Mouse (Mus musculus): Measurements from ENCODE around the gene Col18a1. TPM values are rescaled to one million over a fixed set of nuclear protein-coding genes. Genes with fewer than 3 reads are reported as not detected.

Col18a1 gene
- polyA plus RNA-seq, 1 experiment from 2014 or later, result 51.2 TPM

GRCm38 (mm10) chr10:77024231-77024630 lies 142.1 kb downstream of the Col18a1 start:
- no peak overlapping the region for H3K4me3 ChIP-seq (replicated peaks; ENCODE audit: low read length)
- WGBS, result 86% methylated on average over 5 of the region's 5 CpGs
- H3K36me3 ChIP-seq (replicated peaks; ENCODE audit: control insufficient read depth, insufficient read depth), result no peaks in the 10 kb centered on the region
- H3K27ac ChIP-seq, result no peak overlapping the region
- H3K4me2 ChIP-seq (replicated peaks), result no peak overlapping the region
- no peaks in the 10 kb centered on the region for H3K27me3 ChIP-seq (ENCODE audit: control insufficient read depth, insufficient read depth, low read length)
- DNase-seq (ENCODE audit: low spot score) (no peak), ATAC-seq (ENCODE audit: low FRiP score) (no peak)
- no peaks in the 10 kb centered on the region for H3K4me1 ChIP-seq (replicated peaks; ENCODE audit: control insufficient read depth, insufficient read depth, low read length)
- H3K9ac ChIP-seq, result no peak overlapping the region
- H3K9me3 ChIP-seq (ENCODE audit: control insufficient read depth, low read length), result no peaks in the 10 kb centered on the region

GRCm38 (mm10) chr10:77022301-77023130 lies 143.8 kb downstream of the Col18a1 start:
- no peak overlapping the region for H3K27ac ChIP-seq
- no peaks in the 10 kb centered on the region for H3K9me3 ChIP-seq (ENCODE audit: control insufficient read depth, low read length)
- H3K27me3 ChIP-seq (ENCODE audit: control insufficient read depth, insufficient read depth, low read length), result no peaks in the 10 kb centered on the region
- DNase-seq (ENCODE audit: low spot score) (no peak), ATAC-seq (ENCODE audit: low FRiP score) (no peak)
- H3K9ac ChIP-seq, result no peak overlapping the region
- WGBS, result 88% methylated on average over 13 of the region's 13 CpGs
- no peak overlapping the region for H3K4me2 ChIP-seq (replicated peaks)
- H3K36me3 ChIP-seq (replicated peaks; ENCODE audit: control insufficient read depth, insufficient read depth), result no peaks in the 10 kb centered on the region
- no peaks in the 10 kb centered on the region for H3K4me1 ChIP-seq (replicated peaks; ENCODE audit: control insufficient read depth, insufficient read depth, low read length)
- no peak overlapping the region for H3K4me3 ChIP-seq (replicated peaks; ENCODE audit: low read length)

GRCm38 (mm10) chr10:77021399-77022052 lies 144.8 kb downstream of the Col18a1 start:
- ATAC-seq (ENCODE audit: low FRiP score) (peak; percentile 61; the same call in 1 of the 2 replicates), DNase-seq (ENCODE audit: low spot score) (peak; percentile 84)
- 41% methylated on average over 17 of the region's 17 CpGs for WGBS
- no peak overlapping the region for H3K27ac ChIP-seq
- no peaks in the 10 kb centered on the region for H3K4me1 ChIP-seq (replicated peaks; ENCODE audit: control insufficient read depth, insufficient read depth, low read length)
- H3K4me3 ChIP-seq (replicated peaks; ENCODE audit: low read length), result no peak overlapping the region
- H3K9ac ChIP-seq, result 0 out of 2 replicates have a peak overlapping the region, but pooled peaks have one; percentile 3
- peak overlapping the region; percentile 38 for H3K4me2 ChIP-seq (replicated peaks)
- no peaks in the 10 kb centered on the region for H3K9me3 ChIP-seq (ENCODE audit: control insufficient read depth, low read length)
- no peaks in the 10 kb centered on the region for H3K27me3 ChIP-seq (ENCODE audit: control insufficient read depth, insufficient read depth, low read length)
- H3K36me3 ChIP-seq (replicated peaks; ENCODE audit: control insufficient read depth, insufficient read depth), result no peaks in the 10 kb centered on the region

- Histone ChIP-seq H3K4me1 (replicated peaks; ENCODE audit: control insufficient read depth, insufficient read depth, low read length) (no peaks in the 10 kb centered on the region), H3K27ac (no peak overlapping the region), H3K4me3 (replicated peaks; ENCODE audit: low read length) (no peak overlapping the region), H3K9me3 (ENCODE audit: control insufficient read depth, low read length) (no peaks in the 10 kb centered on the region), H3K4me2 (replicated peaks) (no peak overlapping the region), H3K27me3 (ENCODE audit: control insufficient read depth, insufficient read depth, low read length) (no peaks in the 10 kb centered on the region), H3K36me3 (replicated peaks; ENCODE audit: control insufficient read depth, insufficient read depth) (no peaks in the 10 kb centered on the region), H3K9ac (no peak overlapping the region)
- WGBS, result 78% methylated on average over 9 of the region's 9 CpGs
- ATAC-seq (ENCODE audit: low FRiP score) (no peak), DNase-seq (ENCODE audit: low spot score) (no peak)
Measured at GRCm38 (mm10) chr10:77017662-77018061, 148.7 kb downstream of the Col18a1 start.

GRCm38 (mm10) chr10:77017061-77017460 lies 149.3 kb downstream of the Col18a1 start:
- no peak overlapping the region for H3K27ac ChIP-seq
- H3K4me3 ChIP-seq (replicated peaks; ENCODE audit: low read length), result no peak overlapping the region
- no peaks in the 10 kb centered on the region for H3K9me3 ChIP-seq (ENCODE audit: control insufficient read depth, low read length)
- no peak for DNase-seq (ENCODE audit: low spot score)
- WGBS, result 71% methylated on average over 2 of the region's 2 CpGs
- no peaks in the 10 kb centered on the region for H3K36me3 ChIP-seq (replicated peaks; ENCODE audit: control insufficient read depth, insufficient read depth)
- no peaks in the 10 kb centered on the region for H3K27me3 ChIP-seq (ENCODE audit: control insufficient read depth, insufficient read depth, low read length)
- H3K4me2 ChIP-seq (replicated peaks), result no peak overlapping the region
- no peak overlapping the region for H3K9ac ChIP-seq
- ATAC-seq (ENCODE audit: low FRiP score), result no peak
- H3K4me1 ChIP-seq (replicated peaks; ENCODE audit: control insufficient read depth, insufficient read depth, low read length), result no peaks in the 10 kb centered on the region

GRCm38 (mm10) chr10:77016499-77016898 lies 149.8 kb downstream of the Col18a1 start:
- Histone ChIP-seq H3K9ac (no peak overlapping the region), H3K9me3 (ENCODE audit: control insufficient read depth, low read length) (no peaks in the 10 kb centered on the region), H3K4me2 (replicated peaks) (no peak overlapping the region), H3K36me3 (replicated peaks; ENCODE audit: control insufficient read depth, insufficient read depth) (no peaks in the 10 kb centered on the region), H3K4me3 (replicated peaks; ENCODE audit: low read length) (no peak overlapping the region), H3K27me3 (ENCODE audit: control insufficient read depth, insufficient read depth, low read length) (no peaks in the 10 kb centered on the region), H3K27ac (no peak overlapping the region), H3K4me1 (replicated peaks; ENCODE audit: control insufficient read depth, insufficient read depth, low read length) (no peaks in the 10 kb centered on the region)
- ATAC-seq (ENCODE audit: low FRiP score) (no peak), DNase-seq (ENCODE audit: low spot score) (no peak)
- WGBS, result 26% methylated on average over 8 of the region's 8 CpGs

- Histone ChIP-seq H3K36me3 (replicated peaks; ENCODE audit: control insufficient read depth, insufficient read depth) (no peaks in the 10 kb centered on the region), H3K9ac (no peak overlapping the region), H3K4me1 (replicated peaks; ENCODE audit: control insufficient read depth, insufficient read depth, low read length) (no peaks in the 10 kb centered on the region), H3K27me3 (ENCODE audit: control insufficient read depth, insufficient read depth, low read length) (no peaks in the 10 kb centered on the region), H3K4me2 (replicated peaks) (no peak overlapping the region), H3K4me3 (replicated peaks; ENCODE audit: low read length) (no peak overlapping the region), H3K9me3 (ENCODE audit: control insufficient read depth, low read length) (no peaks in the 10 kb centered on the region), H3K27ac (no peak overlapping the region)
- DNase-seq (ENCODE audit: low spot score), result no peak
- ATAC-seq (ENCODE audit: low FRiP score), result no peak
- 87% methylated on average over 7 of the region's 7 CpGs for WGBS
Measured at GRCm38 (mm10) chr10:77016080-77016479, 150.3 kb downstream of the Col18a1 start.

- Histone ChIP-seq H3K36me3 (replicated peaks; ENCODE audit: control insufficient read depth, insufficient read depth) (no peaks in the 10 kb centered on the region), H3K27ac (no peak overlapping the region), H3K9me3 (ENCODE audit: control insufficient read depth, low read length) (no peaks in the 10 kb centered on the region), H3K4me2 (replicated peaks) (no peak overlapping the region), H3K4me3 (replicated peaks; ENCODE audit: low read length) (no peak overlapping the region), H3K4me1 (replicated peaks; ENCODE audit: control insufficient read depth, insufficient read depth, low read length) (peaks cover 8% of the 10 kb centered on the region), H3K9ac (no peak overlapping the region), H3K27me3 (ENCODE audit: control insufficient read depth, insufficient read depth, low read length) (no peaks in the 10 kb centered on the region)
- 87% methylated on average over 4 of the region's 4 CpGs for WGBS
- DNase-seq (ENCODE audit: low spot score) (no peak), ATAC-seq (ENCODE audit: low FRiP score) (no peak)
Measured at GRCm38 (mm10) chr10:77011681-77012080, 154.7 kb downstream of the Col18a1 start.

- Histone ChIP-seq H3K4me1 (replicated peaks; ENCODE audit: control insufficient read depth, insufficient read depth, low read length) (peaks cover 8% of the 10 kb centered on the region), H3K9me3 (ENCODE audit: control insufficient read depth, low read length) (no peaks in the 10 kb centered on the region), H3K4me2 (replicated peaks) (no peak overlapping the region), H3K27ac (peak overlapping the region; percentile 52), H3K4me3 (replicated peaks; ENCODE audit: low read length) (no peak overlapping the region), H3K36me3 (replicated peaks; ENCODE audit: control insufficient read depth, insufficient read depth) (no peaks in the 10 kb centered on the region), H3K27me3 (ENCODE audit: control insufficient read depth, insufficient read depth, low read length) (no peaks in the 10 kb centered on the region), H3K9ac (no peak overlapping the region)
- ATAC-seq (ENCODE audit: low FRiP score), result no peak
- no peak for DNase-seq (ENCODE audit: low spot score)
- WGBS, result 81% methylated on average over 3 of the region's 3 CpGs
Measured at GRCm38 (mm10) chr10:77008698-77009097, 157.7 kb downstream of the Col18a1 start.

All from hindbrain, embryonic 14.5 days (tissue).